Mouse (Mus musculus) layer of hippocampus, adult 2 months (tissue): ENCODE data around the gene Il27. TPM values are rescaled to one million over a fixed set of nuclear protein-coding genes. Genes with fewer than 3 reads are reported as not detected.

Experiments
- DNase-seq, 2 experiments: peaks; one replicate each; pipeline ENCODE4 v3.0.0; 2022; ENCODE audit warnings: low spot score in 2 of 2
- H3K27ac ChIP-seq: fragments of 200-600 bp; 2 replicates; pipeline ENCODE4 v1.8.1; 2022
- H3K4me3 ChIP-seq: fragments of 200-600 bp; 2 replicates; pipeline ENCODE4 v1.8.1; 2022; ENCODE audit warnings: mild to moderate bottlenecking
- CTCF ChIP-seq: fragments of 200-600 bp; conservative IDR thresholded peaks from 2 replicates; pipeline ENCODE4 v1.8.1; 2022; ENCODE audit warnings: antibody characterized with exemption, mild to moderate bottlenecking, moderate library complexity
- total RNA-seq, 2 experiments: library from RNA; stranded (reverse); gene quantifications; 2 replicates each; pipeline ENCODE4 v1.2.3; 2021

The Il27 gene
- total RNA-seq, 2 experiments from 2014 or later: not detected

GRCm38 (mm10) chr7:126624774-126625173 is 30.0 kb upstream of the Il27 start:
- Histone ChIP-seq H3K27ac (peak overlapping the region; percentile 36; the same call in 1 of the 2 replicates), H3K4me3 (peak overlapping the region; percentile 4; the same call in 1 of the 2 replicates)
- no peak; the same call in 1 of the 2 replicates for TF ChIP-seq CTCF
- DNase-seq: no peak

GRCm38 (mm10) chr7:126623381-126623780 is 28.6 kb upstream of the Il27 start:
- TF ChIP-seq CTCF: no peak
- Histone ChIP-seq H3K27ac (no peak overlapping the region), H3K4me3 (no peak overlapping the region)
- no peak for DNase-seq

- Histone ChIP-seq H3K4me3 (no peak overlapping the region), H3K27ac (no peak overlapping the region)
- TF ChIP-seq CTCF: no peak
- no peak for DNase-seq
These were observed 27.0 kb upstream of the Il27 start for GRCm38 (mm10) chr7:126621452-126622359.

GRCm38 (mm10) chr7:126619559-126620275 is 25.0 kb upstream of the Il27 start:
- no peak overlapping the region for H3K4me3 ChIP-seq
- no peak for TF ChIP-seq CTCF
- no peak overlapping the region for H3K27ac ChIP-seq
- DNase-seq: no peak

- DNase-seq: no peak
- Histone ChIP-seq H3K4me3 (no peak overlapping the region), H3K27ac (no peak overlapping the region)
- TF ChIP-seq CTCF: peak; percentile 21; the same call in 1 of the 2 replicates
These were observed 22.0 kb upstream of the Il27 start for GRCm38 (mm10) chr7:126616707-126617106.

- no peak for DNase-seq
- no peak overlapping the region for H3K4me3 ChIP-seq
These were observed 18.0 kb upstream of the Il27 start for GRCm38 (mm10) chr7:126612736-126613135.

GRCm38 (mm10) chr7:126607796-126608195 is 13.1 kb upstream of the Il27 start:
- H3K27ac ChIP-seq: no peak overlapping the region
- no peak for TF ChIP-seq CTCF
- no peak for DNase-seq
- H3K4me3 ChIP-seq: no peak overlapping the region

More at GRCm38 (mm10) chr7:126612736-126613135, 18.0 kb upstream of the Il27 start:
- H3K27ac ChIP-seq: no peak overlapping the region
- no peak for TF ChIP-seq CTCF

GRCm38 (mm10) chr7:126607064-126607463 is 12.3 kb upstream of the Il27 start:
- no peak for TF ChIP-seq CTCF
- Histone ChIP-seq H3K4me3 (no peak overlapping the region), H3K27ac (no peak overlapping the region)
- DNase-seq: no peak

GRCm38 (mm10) chr7:126606611-126607010 is 11.9 kb upstream of the Il27 start:
- no peak overlapping the region for H3K27ac ChIP-seq
- DNase-seq: no peak
- no peak for TF ChIP-seq CTCF
- H3K4me3 ChIP-seq: no peak overlapping the region

GRCm38 (mm10) chr7:126602650-126603049 is 7.9 kb upstream of the Il27 start:
- Histone ChIP-seq H3K27ac (no peak overlapping the region), H3K4me3 (no peak overlapping the region)
- TF ChIP-seq CTCF: no peak
- DNase-seq: no peak

GRCm38 (mm10) chr7:126601896-126602295 is 7.2 kb upstream of the Il27 start:
- no peak for TF ChIP-seq CTCF
- DNase-seq: no peak
- Histone ChIP-seq H3K27ac (no peak overlapping the region), H3K4me3 (no peak overlapping the region)

GRCm38 (mm10) chr7:126598919-126599318 is 4.2 kb upstream of the Il27 start:
- no peak for DNase-seq

GRCm38 (mm10) chr7:126596414-126596813 is 1.7 kb upstream of the Il27 start:
- Histone ChIP-seq H3K27ac (no peak overlapping the region), H3K4me3 (no peak overlapping the region)
- TF ChIP-seq CTCF: no peak
- no peak for DNase-seq

More at GRCm38 (mm10) chr7:126598919-126599318, 4.2 kb upstream of the Il27 start:
- Histone ChIP-seq H3K4me3 (no peak overlapping the region), H3K27ac (no peak overlapping the region)
- TF ChIP-seq CTCF: no peak

GRCm38 (mm10) chr7:126595890-126596289 is 1.1 kb upstream of the Il27 start:
- TF ChIP-seq CTCF: no peak
- Histone ChIP-seq H3K27ac (no peak overlapping the region), H3K4me3 (no peak overlapping the region)
- DNase-seq: no peak
